22 mouse cellular contexts compared by ENCODE assay signal in genomic region chr11:118885604-118886003, GRCm38 (mm10). TPM values are rescaled to one million over a fixed set of nuclear protein-coding genes. Genes with fewer than 3 reads are reported as not detected.
DNase-seq lines count a peak whose midpoint lies in the region; ATAC-seq and TF ChIP-seq lines count a peak whose summit lies in the region.
"Had no signal": no experiment of that assay in that cellular context is flagged by ENCODE, and none has a peak within 500 bp of the region (broad histone marks: within the 10 kb centered on the region; RNA-seq: fewer than 3 reads in every experiment).

No protein-coding gene starts in this region.

- no peak for ATAC-seq in cerebellum, adult (ENCODE audit: insufficient number of reproducible peaks, low FRiP score, low TSS enrichment)
- no peak for ATAC-seq in hindbrain, embryonic 12.5 days (ENCODE audit: low FRiP score)
- no peak for ATAC-seq in midbrain, embryonic 16.5 days
- ATAC-seq: activated CD4-positive, CD25-positive, alpha-beta regulatory T cell, adult 4 months; forebrain, embryonic 14.5 days; hindbrain, postnatal 0 days; inflammation-experienced regulatory T-cells, adult 6 months had no signal

- 18% methylated on average over 8 of the region's 8 CpGs for WGBS in cerebellum, adult 2 months
- 81% methylated on average over 8 of the region's 8 CpGs for WGBS in hindbrain, embryonic 12.5 days
- WGBS in hindbrain, embryonic 10.5 days: 77% methylated on average over 8 of the region's 8 CpGs
- WGBS in midbrain, embryonic 10.5 days: 85% methylated on average over 8 of the region's 8 CpGs
- 76% methylated on average over 8 of the region's 8 CpGs for WGBS in midbrain, embryonic 16.5 days

- H3K4me3 ChIP-seq in cerebellum, adult 2 months (replicated peaks; ENCODE audit: insufficient read depth, low read depth, low read length): no peak overlapping the region
- H3K4me3 ChIP-seq in hindbrain, embryonic 12.5 days: no peak overlapping the region
- H3K4me3 ChIP-seq in hindbrain, embryonic 10.5 days: no peak overlapping the region
- no peak overlapping the region for H3K4me3 ChIP-seq in midbrain, embryonic 10.5 days
- no peak overlapping the region for H3K4me3 ChIP-seq in midbrain, embryonic 16.5 days (ENCODE audit: low read depth, low read length)
- no peak overlapping the region for H3K4me3 ChIP-seq in cortical plate, adult 2 months (ENCODE audit: insufficient read depth, low read length)
- H3K4me3 ChIP-seq: forebrain, embryonic 10.5 days; gastrocnemius, adult 2 months had no signal

- H3K4me1 ChIP-seq in cerebellum, adult 2 months (ENCODE audit: control insufficient read depth, insufficient read depth, low read length): peaks cover 88% of the 10 kb centered on the region
- H3K4me1 ChIP-seq in hindbrain, embryonic 12.5 days: peaks cover 24% of the 10 kb centered on the region
- H3K4me1 ChIP-seq in hindbrain, embryonic 10.5 days (replicated peaks): peaks cover 33% of the 10 kb centered on the region
- H3K4me1 ChIP-seq in midbrain, embryonic 10.5 days: peaks cover 54% of the 10 kb centered on the region
- peaks cover 9% of the 10 kb centered on the region for H3K4me1 ChIP-seq in midbrain, embryonic 16.5 days (ENCODE audit: control insufficient read depth, insufficient read depth, low read length)
- peaks cover 46% of the 10 kb centered on the region for H3K4me1 ChIP-seq in cortical plate, adult 2 months (ENCODE audit: control insufficient read depth, insufficient read depth, low read length)

- H3K4me2 ChIP-seq in hindbrain, embryonic 12.5 days (replicated peaks): no peak overlapping the region
- no peak overlapping the region for H3K4me2 ChIP-seq in midbrain, embryonic 16.5 days (ENCODE audit: low read length)
- H3K4me2 ChIP-seq: heart, embryonic 11.5 days; hindbrain, embryonic 14.5 days had no signal

- no peak for DNase-seq in cerebellum, adult 2 months
- DNase-seq in hindbrain, embryonic 10.5 days (ENCODE audit: low spot score): no peak
- DNase-seq in midbrain, embryonic 10.5 days (ENCODE audit: low spot score): no peak
- no peak for DNase-seq in urinary bladder, postnatal 4 days (ENCODE audit: low spot score in 2 of 2)
- DNase-seq: adrenal gland, adult 8-10 months; adrenal gland, postnatal 25 days; cerebellum, adult 11 months; cerebellum, adult 8-10 months; gastrocnemius, adult 2 months; gastrocnemius, postnatal 14 days; heart, adult 11 months had no signal

- no peaks in the 10 kb centered on the region for H3K36me3 ChIP-seq in hindbrain, embryonic 12.5 days
- H3K36me3 ChIP-seq in hindbrain, embryonic 10.5 days: no peaks in the 10 kb centered on the region
- peaks cover 8% of the 10 kb centered on the region; the same call in 1 of the 2 replicates for H3K36me3 ChIP-seq in midbrain, embryonic 10.5 days
- no peaks in the 10 kb centered on the region for H3K36me3 ChIP-seq in midbrain, embryonic 16.5 days (ENCODE audit: control insufficient read depth, insufficient read depth, low read length)
- H3K36me3 ChIP-seq: forebrain, embryonic 10.5 days had no signal

- no peak overlapping the region for H3K9ac ChIP-seq in hindbrain, embryonic 12.5 days
- H3K9ac ChIP-seq in midbrain, embryonic 16.5 days (ENCODE audit: low read depth, low read length): no peak overlapping the region
- H3K9ac ChIP-seq: hindbrain, embryonic 14.5 days had no signal

- no peak for TF ChIP-seq CTCF in cerebellum, adult 2 months (IDR thresholded peaks at IDR 0.05; ENCODE audit: borderline replicate concordance, insufficient read depth, low read depth, low read length)
- TF ChIP-seq CTCF in cortical plate, adult 2 months (IDR thresholded peaks at IDR 0.05; ENCODE audit: extremely low read depth, insufficient read depth, low read length): no peak

- no peaks in the 10 kb centered on the region for H3K27me3 ChIP-seq in cerebellum, adult 2 months (ENCODE audit: control insufficient read depth, insufficient read depth, low read length)
- H3K27me3 ChIP-seq in hindbrain, embryonic 12.5 days: no peaks in the 10 kb centered on the region
- H3K27me3 ChIP-seq in hindbrain, embryonic 10.5 days (ENCODE audit: insufficient read depth, poor library complexity, severe bottlenecking): no peaks in the 10 kb centered on the region
- peaks cover 34% of the 10 kb centered on the region; the same call in 1 of the 2 replicates for H3K27me3 ChIP-seq in midbrain, embryonic 10.5 days (ENCODE audit: low read depth, poor library complexity, severe bottlenecking)
- no peaks in the 10 kb centered on the region for H3K27me3 ChIP-seq in midbrain, embryonic 16.5 days (ENCODE audit: control insufficient read depth, insufficient read depth, low read depth, low read length)

- H3K27ac ChIP-seq in cerebellum, adult 2 months (ENCODE audit: insufficient read depth, low read length): peak overlapping the region; percentile 72
- H3K27ac ChIP-seq in hindbrain, embryonic 12.5 days: peak overlapping the region; percentile 12; the same call in 1 of the 2 replicates
- no peak overlapping the region for H3K27ac ChIP-seq in hindbrain, embryonic 10.5 days
- H3K27ac ChIP-seq in midbrain, embryonic 10.5 days (replicated peaks): 0 out of 2 replicates have a peak overlapping the region, but pooled peaks have one; percentile 38
- no peak overlapping the region for H3K27ac ChIP-seq in midbrain, embryonic 16.5 days (ENCODE audit: low read length)
- H3K27ac ChIP-seq in cortical plate, adult 2 months (ENCODE audit: insufficient read depth, low read length): peak overlapping the region; percentile 98
- H3K27ac ChIP-seq: forebrain, embryonic 10.5 days; gastrocnemius, adult 2 months; hindbrain, embryonic 14.5 days; hindbrain, postnatal 0 days had no signal

- H3K9me3 ChIP-seq in hindbrain, embryonic 12.5 days (replicated peaks): no peaks in the 10 kb centered on the region
- H3K9me3 ChIP-seq in hindbrain, embryonic 10.5 days: no peaks in the 10 kb centered on the region
- H3K9me3 ChIP-seq in midbrain, embryonic 10.5 days (replicated peaks): no peaks in the 10 kb centered on the region
- no peaks in the 10 kb centered on the region for H3K9me3 ChIP-seq in midbrain, embryonic 16.5 days (replicated peaks; ENCODE audit: control insufficient read depth, low read length, poor library complexity, severe bottlenecking)
- H3K9me3 ChIP-seq: forebrain, embryonic 10.5 days had no signal

- TF ChIP-seq POLR2A in cerebellum, adult 2 months (IDR thresholded peaks at IDR 0.05; ENCODE audit: borderline replicate concordance, insufficient read depth, low read length): no peak
- TF ChIP-seq POLR2A in cortical plate, adult 2 months (IDR thresholded peaks at IDR 0.05; ENCODE audit: extremely low read depth, insufficient read depth, low read length): no peak

RNA-seq across cellular contexts. Expression of gene Rbfox3, which starts 25.8 kb away (rescaled TPM):
- polyA plus RNA-seq in cerebellum, adult 2 months (2012; rRNA removed): 163 and 201 TPM in 2 replicates
- 26.5 and 33.6 TPM in 2 replicates for polyA plus RNA-seq in hindbrain, embryonic 12.5 days (2016; fragmentation: Nextera tagmentation; extraction: Ambion mirVana)
- 5.8 and 11.7 TPM in 2 replicates for polyA plus RNA-seq in hindbrain, embryonic 10.5 days (2016; fragmentation: Nextera tagmentation; extraction: Ambion mirVana)
- 7.6 and 8.3 TPM in 2 replicates for polyA plus RNA-seq in midbrain, embryonic 10.5 days (2016; fragmentation: Nextera tagmentation; extraction: Ambion mirVana)
- polyA plus RNA-seq in midbrain, embryonic 16.5 days (2015; fragmentation: Nextera tagmentation; extraction: Ambion mirVana): 49.1 and 54.9 TPM in 2 replicates
- polyA plus RNA-seq in cortical plate, adult 2 months (2012; rRNA removed): 117 TPM in 2 replicates

Comparison
In these comparisons a context has a peak if more than half of its experiments do, and no peak if none do; other contexts are left out.
1. H3K27ac ChIP-seq: peak in cerebellum, adult 2 months (single experiment), hindbrain, embryonic 12.5 days (single experiment), midbrain, embryonic 10.5 days (single experiment) and cortical plate, adult 2 months (single experiment); none in hindbrain, embryonic 10.5 days (single experiment) and midbrain, embryonic 16.5 days (single experiment).